Mouse (Mus musculus) megakaryocyte, embryonic 14.5 days (primary cell): Measurements from ENCODE around the gene Ptprr.

Source experiments
- FLI1 ChIP-seq: IDR thresholded peaks from 2 replicates; pipeline ENCODE4 v1.6.1; 2012; ENCODE audit warnings: low read length, inconsistent platforms, mixed read lengths
- GATA1 ChIP-seq: IDR thresholded peaks from 3 replicates; pipeline ENCODE4 v1.6.1; 2012; ENCODE audit warnings: mixed read lengths, low read length, inconsistent platforms, borderline replicate concordance

DNA sequence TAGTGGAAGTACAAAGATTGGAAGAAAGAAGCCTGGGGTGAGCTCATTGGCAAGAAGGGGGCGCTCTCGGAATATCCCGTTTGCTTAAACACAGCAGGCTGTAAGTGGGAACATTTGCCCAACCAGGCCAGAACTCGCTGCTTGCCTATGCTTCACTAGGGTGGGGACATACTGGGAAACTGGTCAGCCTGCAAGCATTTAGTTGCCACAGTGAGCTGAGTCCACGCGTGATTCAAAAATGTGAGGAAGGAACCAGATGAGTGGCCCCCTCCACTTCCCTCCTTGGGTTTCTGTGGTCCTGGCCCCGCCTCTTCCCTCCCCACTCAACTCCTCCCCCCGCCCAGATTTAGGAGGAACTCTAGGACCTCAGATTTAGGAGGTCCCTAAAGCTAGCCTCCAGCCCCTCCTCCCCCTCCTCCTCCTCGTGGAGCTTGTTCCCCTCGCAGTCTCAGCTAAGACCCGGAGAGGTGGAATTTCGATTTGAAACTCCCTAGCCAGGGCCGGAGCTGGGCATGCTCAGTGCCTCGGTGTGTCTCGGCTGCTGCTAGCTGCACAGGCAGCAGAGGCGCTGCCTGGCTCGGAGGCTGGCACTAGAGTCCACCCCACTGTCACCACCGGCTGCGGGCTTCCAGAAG, at the start of gene Ptprr:
- no peak for TF ChIP-seq GATA1
- TF ChIP-seq FLI1, result no peak
